Mouse (Mus musculus) adrenal gland (tissue): ENCODE data around the gene Acacb.

ENCODE experiments used
- intact Hi-C: fragments of 180-260 bp; cut with DNase I; formaldehyde crosslinking; loops from one replicate; pipeline ENCODE4 v1.15.1; 2025

Acacb gene

GRCm38 (mm10) chr5:114299156-114299855, 153.0 kb downstream of the Acacb start:
- intact Hi-C loops, result no loop called here

- intact Hi-C loops, result loop anchor here (10.0 kb wide), 2 partner anchors 115 to 255 kb away; no protein-coding TSS in a partner anchor
These were observed 153.7 kb downstream of the Acacb start for GRCm38 (mm10) chr5:114299883-114300610.
